Mouse (Mus musculus) leukemia stem cell, adult 10-12 weeks (primary cell): Measurements from ENCODE around the gene Zrsr1. TPM values are rescaled to one million over a fixed set of nuclear protein-coding genes. Genes with fewer than 3 reads are reported as not detected.

Experiments
- polyA plus RNA-seq: library from polyadenylated mRNA; stranded (reverse); fragments of >175 nt; gene quantifications from 2 replicates; pipeline ENCODE4 v1.2.3, GENCODE M21; 2012; ENCODE audit warnings: low replicate concordance

Gene Zrsr1
- 1.2 and 1.7 TPM in 2 replicates for polyA plus RNA-seq

DNA sequence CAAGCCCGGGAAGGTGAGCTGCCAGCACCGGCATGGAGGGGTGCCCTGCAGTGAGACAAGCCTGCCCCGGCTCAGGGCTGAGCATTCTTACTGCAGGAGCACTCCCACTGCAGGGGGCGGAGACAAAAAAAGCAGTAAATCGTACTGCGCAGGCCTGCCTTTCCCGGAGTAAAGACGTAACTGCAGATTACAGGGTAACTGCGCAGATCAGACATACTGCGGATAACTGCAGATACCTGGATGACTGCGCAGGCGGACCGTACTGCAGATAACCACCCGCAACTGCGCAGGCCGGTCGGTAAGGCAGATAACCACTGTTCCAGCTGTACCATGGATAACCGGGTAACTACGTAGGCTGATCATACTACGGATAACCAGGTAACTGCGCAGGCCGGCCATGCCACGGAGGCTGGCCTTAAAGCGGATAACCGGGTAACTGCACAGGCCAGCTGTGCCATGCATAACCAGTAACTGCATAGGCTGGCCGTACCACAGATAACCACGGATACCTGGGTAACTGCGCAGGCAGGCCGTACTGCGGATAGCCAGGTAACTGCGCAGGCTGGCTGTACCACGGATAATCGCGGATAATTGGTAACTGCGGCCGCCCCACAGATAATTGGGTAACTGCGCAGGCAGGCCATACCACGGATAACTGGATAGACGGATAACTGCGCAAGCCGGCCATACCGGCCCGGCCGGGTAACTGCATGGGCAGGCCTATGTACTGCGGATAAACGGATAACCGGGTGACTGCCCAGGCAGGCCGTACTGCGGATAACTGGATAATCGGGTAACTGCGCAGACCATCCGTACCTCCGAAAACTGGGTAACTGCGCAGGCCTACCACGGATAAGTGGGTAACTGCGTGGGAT lies at the start of gene Zrsr1:
Zrsr1 (plus strand) TSS at position 171 of the 875 bp plus-strand sequence.

DNA sequence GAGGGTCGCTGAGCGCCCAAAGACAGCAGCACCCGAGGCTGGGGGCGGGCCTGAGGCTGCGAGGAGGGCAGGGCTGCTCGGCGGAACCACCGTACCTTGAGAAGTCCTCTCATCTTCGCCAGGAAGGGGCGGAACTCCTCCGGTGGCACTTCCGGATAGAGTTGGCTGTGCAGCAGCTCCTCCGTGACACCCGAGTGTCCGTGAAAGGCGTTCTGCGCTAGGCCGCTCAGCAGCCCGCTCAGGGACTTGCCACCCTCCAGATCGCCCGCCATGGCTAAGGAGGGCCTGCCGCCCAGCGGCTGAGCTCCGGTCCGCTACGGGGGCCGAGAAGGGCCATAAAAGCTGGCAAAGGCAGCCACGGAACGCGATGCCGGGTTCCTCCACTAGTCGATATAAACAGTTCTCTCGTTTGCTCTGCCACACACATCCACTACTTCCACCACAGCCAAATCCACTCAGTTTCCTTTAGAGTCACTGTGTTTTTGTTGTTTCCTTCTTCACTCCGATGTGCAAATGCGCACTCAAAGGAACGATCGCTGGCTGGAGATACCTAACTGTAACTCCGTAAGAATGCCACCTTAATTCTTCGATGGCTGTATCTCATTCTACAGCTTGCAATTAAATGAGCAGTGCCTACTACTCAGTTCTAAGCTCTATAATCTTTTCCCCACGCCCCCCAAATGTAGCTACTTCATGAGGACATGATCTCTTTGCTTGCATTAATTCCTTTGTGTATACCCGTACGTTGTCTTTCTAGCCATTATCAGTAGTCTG lies 10.4 kb downstream of the Zrsr1 start, which contains the start of the genes Gm28048 and Commd1:
Gm28048 (minus strand) TSS at position 107 of the 774 bp plus-strand sequence.
Commd1 (minus strand) TSS at position 399 of the 774 bp plus-strand sequence.

DNA sequence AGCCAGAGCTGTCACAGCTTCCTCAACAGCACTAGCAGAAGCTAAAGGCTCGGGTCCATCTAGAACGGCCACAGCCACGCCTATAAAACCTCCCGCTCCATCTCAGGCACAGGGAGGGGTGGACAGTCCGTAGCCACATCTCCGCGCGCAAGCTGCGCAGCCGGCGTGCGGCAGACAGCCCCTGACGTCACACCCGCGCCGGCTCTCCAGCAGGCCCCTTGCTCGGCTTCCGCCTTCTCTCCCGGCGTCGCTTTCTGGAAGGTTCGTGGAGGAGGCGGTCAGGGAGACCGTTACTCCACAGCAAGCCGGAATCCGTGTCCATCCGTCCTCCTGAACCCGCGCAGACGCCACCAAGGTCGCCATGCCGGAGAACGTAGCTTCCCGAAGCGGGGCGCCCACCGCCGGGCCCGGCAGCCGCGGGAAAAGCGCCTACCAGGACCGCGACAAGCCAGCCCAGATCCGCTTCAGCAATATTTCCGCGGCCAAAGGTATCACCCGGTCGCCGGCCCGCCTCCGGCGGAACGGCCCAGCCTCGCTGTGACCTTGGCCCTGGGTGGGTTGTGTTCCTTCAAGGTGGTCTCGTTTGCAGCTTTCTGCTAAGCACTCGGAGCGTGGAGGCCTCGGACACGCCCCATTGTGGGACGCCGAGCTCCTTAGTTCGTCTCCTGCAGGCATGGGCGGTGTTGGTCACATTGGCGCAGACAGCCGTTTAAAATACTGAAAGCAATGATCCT lies 18.8 kb downstream of the Zrsr1 start, which contains the start of gene Cct4:
Cct4 (plus strand) TSS at position 127 of the 734 bp plus-strand sequence.

DNA sequence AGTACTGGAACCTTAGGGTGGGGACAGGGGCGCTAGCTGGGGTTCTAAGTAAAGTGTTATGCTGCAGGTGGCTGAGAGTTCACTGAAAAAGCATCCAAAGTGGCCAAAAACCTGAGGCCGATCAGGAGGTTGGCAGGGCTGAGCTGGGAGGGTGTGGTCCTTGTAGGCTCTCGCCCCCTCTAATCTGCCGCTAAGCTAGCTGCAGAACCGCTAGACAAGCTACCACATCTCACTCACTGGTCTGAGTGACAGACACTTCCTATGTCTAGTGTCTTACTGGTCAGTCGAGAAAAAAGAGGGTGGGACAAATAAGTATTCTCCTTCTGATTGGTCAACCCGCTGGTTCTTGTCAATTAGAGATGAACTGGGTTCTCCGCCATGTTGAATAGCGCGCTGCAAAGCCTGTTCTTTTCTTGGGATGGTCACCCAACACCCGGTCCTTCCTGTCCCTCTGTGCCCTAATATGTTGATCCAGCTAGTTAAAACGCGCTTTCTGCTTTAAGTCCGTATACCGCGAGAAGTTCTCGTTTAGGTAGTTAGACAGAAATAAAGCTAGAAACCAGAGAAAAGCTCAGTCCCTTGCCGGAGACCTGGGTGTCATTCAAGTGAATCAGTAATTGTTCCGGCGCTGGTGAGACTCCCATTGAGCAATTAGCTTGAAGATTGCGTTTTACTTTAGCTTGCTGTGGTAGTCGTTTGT lies 35.8 kb downstream of the Zrsr1 start, which contains the start of gene Fam161a:
Fam161a (plus strand) TSS at position 51 of the 700 bp plus-strand sequence.

Other genes with a start within 250 kb of the Zrsr1 start
- gene B3gnt2, start 111.0 kb upstream of the Zrsr1 start, polyA plus RNA-seq: 2.8 and 5.3 TPM in 2 replicates
- gene Gm28048, start 10.1 kb downstream of the Zrsr1 start, polyA plus RNA-seq: not detected in 2 replicates
- 23.8 and 25.5 TPM in 2 replicates for gene Commd1, start 10.4 kb downstream of the Zrsr1 start, polyA plus RNA-seq
- 730 and 1,012 TPM in 2 replicates for gene Cct4, start 18.5 kb downstream of the Zrsr1 start, polyA plus RNA-seq
- 0.13 and 0.68 TPM in 2 replicates for gene Fam161a, start 35.5 kb downstream of the Zrsr1 start, polyA plus RNA-seq